Mouse (Mus musculus) stomach, postnatal 0 days (tissue): ENCODE data around the gene Bik. TPM values are rescaled to one million over a fixed set of nuclear protein-coding genes. Genes with fewer than 3 reads are reported as not detected.
"Not testable (repeated sequence)": the region's sequence is repeated elsewhere in the genome, so short reads cannot be mapped to it uniquely, and the experiment has no call there.

Source experiments
- ATAC-seq: fragments of 200-750 bp; cut with Nextera tagmentation; 2 replicates; pipeline ENCODE4 v1.8.0; 2017; ENCODE audit not compliant: low FRiP score, low TSS enrichment
- DNase-seq: peaks from one replicate; pipeline ENCODE4 v3.0.0-alpha.2; 2016; ENCODE audit warnings: low spot score
- H3K27ac ChIP-seq: fragments of 300-500 bp; sonication (generic); replicated peaks from 2 replicates; pipeline ENCODE4 v1.5.1; 2014; ENCODE audit warnings: mild to moderate bottlenecking, control low read depth
- H3K27me3 ChIP-seq: fragments of 300-500 bp; sonication (generic); 2 replicates; pipeline ENCODE4 v1.6.1; 2014; ENCODE audit warnings: low read length; ENCODE audit not compliant: control insufficient read depth, insufficient read depth
- H3K36me3 ChIP-seq: fragments of 300-500 bp; sonication (generic); 2 replicates; pipeline ENCODE4 v1.6.1; 2014; ENCODE audit warnings: low read length, mixed read lengths; ENCODE audit not compliant: control insufficient read depth, insufficient read depth
- H3K4me1 ChIP-seq: fragments of 300-500 bp; sonication (generic); replicated peaks from 2 replicates; pipeline ENCODE4 v1.6.1; 2014; ENCODE audit warnings: antibody characterized with exemption; ENCODE audit not compliant: control insufficient read depth, insufficient read depth
- H3K4me2 ChIP-seq: fragments of 300-500 bp; sonication (generic); replicated peaks from 2 replicates; pipeline ENCODE4 v1.6.1; 2014; ENCODE audit warnings: low read depth, mild to moderate bottlenecking, control low read depth, moderate library complexity
- H3K4me3 ChIP-seq: fragments of 300-500 bp; sonication (generic); 2 replicates; pipeline ENCODE4 v1.5.1; 2014; ENCODE audit warnings: low read depth, low read length, control low read depth
- H3K9ac ChIP-seq: fragments of 300-500 bp; sonication (generic); 2 replicates; pipeline ENCODE4 v1.6.1; 2014; ENCODE audit warnings: mild to moderate bottlenecking, low read length, control low read depth, mixed read lengths
- H3K9me3 ChIP-seq: fragments of 300-500 bp; sonication (generic); 2 replicates; pipeline ENCODE4 v1.6.1; 2016; ENCODE audit warnings: low read length; ENCODE audit not compliant: control insufficient read depth
- CTCF ChIP-seq: IDR thresholded peaks from 2 replicates; pipeline ENCODE4 v1.5.1; 2016; ENCODE audit warnings: antibody characterized with exemption, low read depth, mild to moderate bottlenecking, moderate library complexity
- EP300 ChIP-seq: optimal IDR thresholded peaks from 2 replicates; pipeline ENCODE3; 2016; ENCODE audit warnings: antibody characterized with exemption
- WGBS: fragments of 180-500 bp; shearing (Covaris S2); extraction: QIAGEN DNeasy Blood & Tissue Kit; methylation state at CpG from one replicate; pipeline ENCODE4 v1.1.7; 2014; 5-methylcytosine and 5-hydroxymethylcytosine counted together
- polyA plus RNA-seq: library from polyadenylated mRNA; unstranded; fragments of >200 nt; fragmentation: Nextera tagmentation; extraction: Ambion mirVana; gene quantifications from 2 replicates; pipeline ENCODE4 v1.2.1, GENCODE M21; 2015

Bik gene
- polyA plus RNA-seq, 1 experiment from 2014 or later = 4.2 TPM

GRCm38 (mm10) chr15:83495195-83495594, 31.5 kb upstream of the Bik start:
- H3K9ac ChIP-seq = no peak overlapping the region
- no peak overlapping the region for H3K4me3 ChIP-seq
- H3K4me1 ChIP-seq = no peaks in the 10 kb centered on the region
- DNase-seq (no peak), ATAC-seq (no peak)
- TF ChIP-seq EP300 (no peak), CTCF (no peak)
- no peak overlapping the region for H3K27ac ChIP-seq
- 81% methylated on average over 3 of the region's 3 CpGs for WGBS
- no peaks in the 10 kb centered on the region for H3K27me3 ChIP-seq
- H3K36me3 ChIP-seq = no peaks in the 10 kb centered on the region; the same call in 1 of the 2 replicates
- H3K4me2 ChIP-seq = no peak overlapping the region
- no peaks in the 10 kb centered on the region for H3K9me3 ChIP-seq

- Histone ChIP-seq H3K9ac (no peak overlapping the region), H3K9me3 (no peaks in the 10 kb centered on the region), H3K4me2 (no peak overlapping the region), H3K36me3 (no peaks in the 10 kb centered on the region; the same call in 1 of the 2 replicates), H3K27me3 (no peaks in the 10 kb centered on the region), H3K27ac (no peak overlapping the region), H3K4me3 (no peak overlapping the region), H3K4me1 (no peaks in the 10 kb centered on the region)
- TF ChIP-seq EP300 (no peak), CTCF (no peak)
- no peak for ATAC-seq
- WGBS = 74% methylated on average over 22 of the region's 22 CpGs
- no peak for DNase-seq
Observed at GRCm38 (mm10) chr15:83495787-83496367, 30.8 kb upstream of the Bik start.

GRCm38 (mm10) chr15:83497299-83497698, 29.4 kb upstream of the Bik start:
- Histone ChIP-seq H3K9ac (no peak overlapping the region), H3K4me2 (no peak overlapping the region), H3K9me3 (no peaks in the 10 kb centered on the region), H3K27me3 (no peaks in the 10 kb centered on the region), H3K4me1 (no peaks in the 10 kb centered on the region), H3K36me3 (no peaks in the 10 kb centered on the region; the same call in 1 of the 2 replicates), H3K4me3 (no peak overlapping the region), H3K27ac (no peak overlapping the region)
- 88% methylated on average over 6 of the region's 6 CpGs for WGBS
- DNase-seq (no peak), ATAC-seq (no peak)
- peak; percentile 33 for TF ChIP-seq CTCF
- TF ChIP-seq EP300 = no peak

DNA sequence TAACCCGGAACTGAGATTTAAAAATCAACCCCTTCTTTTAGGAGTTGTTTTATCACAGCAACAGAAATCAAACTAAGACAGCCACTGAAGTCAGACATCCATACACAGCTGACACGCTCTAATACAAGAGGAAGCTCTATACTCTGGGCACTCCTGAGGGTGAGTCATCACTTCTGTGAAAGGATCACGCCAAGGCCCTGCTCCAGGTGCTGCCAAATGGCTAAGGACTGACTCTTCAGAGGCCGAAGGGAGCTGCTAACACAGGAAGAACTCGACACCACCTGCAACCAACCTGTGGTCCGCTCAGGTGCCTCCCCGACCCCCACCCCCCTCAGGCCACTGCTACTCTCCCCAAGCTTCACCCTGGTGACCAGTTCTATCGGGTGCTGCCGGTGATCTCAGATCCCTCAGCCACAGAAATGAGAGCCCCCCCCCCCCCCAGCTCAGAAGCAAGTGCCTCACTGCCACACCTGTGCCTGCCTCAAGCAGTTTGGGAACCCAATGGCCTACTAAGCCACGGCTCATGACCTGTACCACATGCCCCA, 27.4 kb upstream of the Bik start:
- Histone ChIP-seq H3K27ac (no peak overlapping the region), H3K36me3 (no peaks in the 10 kb centered on the region; the same call in 1 of the 2 replicates), H3K9ac (no peak overlapping the region), H3K4me2 (no peak overlapping the region), H3K9me3 (no peaks in the 10 kb centered on the region), H3K4me3 (no peak overlapping the region), H3K4me1 (no peaks in the 10 kb centered on the region), H3K27me3 (no peaks in the 10 kb centered on the region)
- TF ChIP-seq EP300 (no peak), CTCF (no peak)
- WGBS = 76% methylated on average over 10 of the region's 10 CpGs
- ATAC-seq (peak; percentile 81), DNase-seq (no peak)

DNA sequence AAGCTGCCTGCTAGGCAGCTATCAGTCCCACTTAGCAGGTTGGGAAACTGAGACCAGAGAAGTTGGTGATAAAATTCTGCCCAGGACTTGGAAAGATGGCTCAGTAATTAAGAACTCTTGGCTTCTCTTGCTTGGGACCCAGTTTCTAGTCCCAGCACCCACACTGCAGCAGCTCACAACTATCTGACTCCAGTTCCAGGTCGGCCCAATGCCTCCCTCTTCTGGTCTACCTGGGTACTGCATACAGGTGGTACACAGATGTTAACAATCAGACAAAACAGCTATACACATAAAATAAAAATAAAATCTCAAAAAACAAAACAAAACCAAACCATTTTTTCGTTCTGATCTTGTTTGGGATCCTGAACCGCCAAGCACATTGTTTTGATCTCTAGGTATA, 26.3 kb upstream of the Bik start:
- no peak overlapping the region for H3K9ac ChIP-seq
- ATAC-seq (no peak), DNase-seq (no peak)
- TF ChIP-seq EP300 = no peak
- TF ChIP-seq CTCF = peak; percentile 73
- H3K27me3 ChIP-seq = no peaks in the 10 kb centered on the region
- H3K4me3 ChIP-seq = no peak overlapping the region
- H3K9me3 ChIP-seq = no peaks in the 10 kb centered on the region
- H3K4me1 ChIP-seq = no peaks in the 10 kb centered on the region
- no peak overlapping the region for H3K27ac ChIP-seq
- WGBS = 60% methylated on average over 3 of the region's 3 CpGs
- no peak overlapping the region for H3K4me2 ChIP-seq
- H3K36me3 ChIP-seq = no peaks in the 10 kb centered on the region; the same call in 1 of the 2 replicates

DNA sequence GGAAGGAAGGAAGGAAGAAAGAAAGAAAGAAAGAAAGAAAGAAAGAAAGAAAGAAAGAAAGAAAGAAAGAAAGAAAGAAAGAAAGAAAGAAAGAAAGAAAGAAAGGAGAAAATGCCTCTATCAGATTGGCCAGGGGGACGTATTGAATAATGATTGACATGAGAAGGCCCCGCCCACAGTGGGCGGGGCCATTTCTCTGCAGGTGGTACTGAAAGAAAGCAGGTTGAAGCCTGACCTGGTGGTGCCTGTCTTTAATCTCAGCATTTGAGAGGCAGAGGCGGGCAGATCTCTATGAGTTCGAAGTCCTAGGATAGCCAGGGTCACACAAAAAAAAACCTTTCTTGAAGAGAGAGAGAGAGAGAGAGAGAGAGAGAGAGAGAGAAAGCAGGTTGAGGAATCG, 25.2 kb upstream of the Bik start:
- not testable (repeated sequence) for H3K4me3 ChIP-seq, H3K36me3 ChIP-seq, DNase-seq, H3K27me3 ChIP-seq, ATAC-seq, H3K27ac ChIP-seq, H3K4me2 ChIP-seq, H3K4me1 ChIP-seq, H3K9me3 ChIP-seq, H3K9ac ChIP-seq
- 79% methylated on average over 6 of the region's 6 CpGs for WGBS
